Mouse (Mus musculus): ENCODE data around the gene Ankrd39.

Ankrd39 gene

DNA sequence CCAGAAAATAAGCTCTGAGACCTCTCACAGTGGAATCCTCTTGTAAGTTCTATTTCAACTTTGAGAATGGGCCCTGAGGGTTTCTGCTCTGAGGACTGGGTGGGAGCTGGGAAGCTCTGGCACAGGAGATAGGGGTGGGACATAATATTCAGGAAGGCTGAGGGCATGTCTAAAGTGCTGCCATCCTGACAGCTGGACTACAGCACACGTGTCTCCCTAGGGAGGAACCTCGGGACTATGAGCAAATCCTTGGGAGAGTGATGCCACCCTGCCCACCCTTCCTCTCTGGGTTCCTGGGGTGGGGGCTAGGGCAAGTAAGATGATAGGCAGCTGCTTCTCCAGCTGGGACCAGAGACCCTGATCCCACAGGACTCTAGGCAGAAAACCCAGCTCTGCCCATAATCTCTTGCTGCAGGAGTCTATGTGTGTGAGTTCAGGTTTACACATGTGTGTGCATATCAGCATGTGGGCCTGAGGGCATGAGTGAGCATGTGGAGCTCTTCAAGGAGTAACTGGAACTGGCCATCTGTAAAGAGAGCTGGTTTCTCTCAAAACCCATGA lies 25.0 kb upstream of the Ankrd39 start:
- DNase-seq = no peak

DNA sequence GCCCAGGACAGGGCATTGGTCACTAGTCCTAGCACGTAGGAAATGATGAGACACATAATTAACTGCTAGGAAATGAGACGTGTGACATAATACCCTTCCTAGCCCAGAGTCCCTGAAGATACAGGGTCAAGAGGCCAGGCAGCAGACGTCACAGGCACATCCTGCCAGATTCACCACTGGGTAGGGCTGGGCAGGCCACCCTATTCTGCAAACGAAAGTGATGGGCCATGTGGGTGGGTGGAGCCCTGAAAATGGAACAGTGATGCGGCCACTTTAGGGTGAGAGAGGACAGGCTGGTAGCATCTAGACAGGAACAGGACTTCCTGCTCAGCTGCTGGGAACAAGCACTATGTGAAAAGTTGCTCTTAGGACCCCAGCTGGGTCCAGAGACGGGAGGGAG lies 24.4 kb upstream of the Ankrd39 start:
- no peak for DNase-seq

DNA sequence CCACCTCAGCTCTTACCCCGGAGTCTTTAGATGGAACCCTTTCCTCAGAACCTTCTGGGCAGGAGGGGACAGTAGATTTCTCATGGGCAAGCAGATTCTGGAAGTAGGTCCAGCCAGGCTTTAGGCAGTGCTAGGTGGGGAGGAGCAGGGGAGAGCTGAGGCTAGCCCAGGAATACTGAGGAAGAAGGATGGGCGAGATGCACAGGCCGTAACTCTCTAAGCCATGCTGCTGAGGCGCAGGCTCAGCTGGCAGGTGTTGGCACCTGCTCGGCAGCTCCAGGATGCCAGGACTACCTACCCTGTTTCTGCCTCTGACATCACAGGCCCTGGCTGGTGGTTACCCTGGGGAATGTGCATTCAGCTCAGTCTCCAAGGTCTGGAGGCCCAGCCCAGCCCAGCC lies 23.1 kb upstream of the Ankrd39 start:
- DNase-seq = no peak

DNA sequence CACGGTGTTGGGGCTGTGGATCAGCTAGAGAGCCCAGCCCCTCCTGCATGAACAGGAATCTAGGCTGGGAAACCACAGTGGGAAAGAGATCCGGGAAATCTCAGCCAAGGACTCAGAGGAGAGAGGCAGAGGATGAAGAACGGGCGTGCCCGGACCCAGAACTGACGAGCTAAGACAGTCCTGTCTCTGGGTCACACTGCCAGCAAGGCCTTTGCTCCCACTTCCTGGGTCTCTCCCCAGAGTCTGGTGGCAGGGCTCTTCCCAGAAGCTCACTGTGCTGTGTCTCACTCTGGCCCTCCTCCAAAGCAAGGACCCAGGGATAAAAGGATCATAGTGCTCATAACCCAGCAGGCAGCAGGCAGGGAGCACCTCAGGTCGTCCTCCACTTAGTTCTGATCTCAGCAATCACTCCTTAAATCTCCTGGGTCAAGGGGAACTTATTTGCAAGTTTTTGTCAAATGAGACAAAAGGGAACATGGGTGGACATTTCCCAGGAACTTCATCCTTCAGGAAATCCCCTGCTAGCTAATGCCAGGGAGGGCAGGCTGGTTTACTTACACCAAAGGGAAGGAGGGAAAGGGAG lies 22.5 kb upstream of the Ankrd39 start:
- no peak for DNase-seq

DNA sequence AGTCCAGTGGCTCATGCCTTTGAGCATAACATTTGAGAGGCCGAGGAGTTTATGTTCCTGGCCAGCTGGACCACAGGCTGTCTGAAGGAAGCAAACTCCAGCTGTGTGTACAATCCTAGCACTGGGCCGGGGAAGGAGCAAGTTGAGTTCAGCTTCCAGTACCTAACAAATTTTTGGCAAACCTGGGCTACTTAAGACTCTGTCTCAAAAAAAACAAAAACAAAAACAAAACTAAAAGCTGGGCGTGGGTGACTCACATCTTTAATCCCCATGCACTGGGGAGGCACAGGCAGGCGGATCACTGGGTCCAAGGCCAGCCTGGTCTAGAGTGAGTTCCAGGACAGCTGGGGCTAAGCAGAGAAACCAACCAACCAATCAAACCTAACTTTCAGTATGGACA lies 21.5 kb upstream of the Ankrd39 start:
- DNase-seq = no peak

DNA sequence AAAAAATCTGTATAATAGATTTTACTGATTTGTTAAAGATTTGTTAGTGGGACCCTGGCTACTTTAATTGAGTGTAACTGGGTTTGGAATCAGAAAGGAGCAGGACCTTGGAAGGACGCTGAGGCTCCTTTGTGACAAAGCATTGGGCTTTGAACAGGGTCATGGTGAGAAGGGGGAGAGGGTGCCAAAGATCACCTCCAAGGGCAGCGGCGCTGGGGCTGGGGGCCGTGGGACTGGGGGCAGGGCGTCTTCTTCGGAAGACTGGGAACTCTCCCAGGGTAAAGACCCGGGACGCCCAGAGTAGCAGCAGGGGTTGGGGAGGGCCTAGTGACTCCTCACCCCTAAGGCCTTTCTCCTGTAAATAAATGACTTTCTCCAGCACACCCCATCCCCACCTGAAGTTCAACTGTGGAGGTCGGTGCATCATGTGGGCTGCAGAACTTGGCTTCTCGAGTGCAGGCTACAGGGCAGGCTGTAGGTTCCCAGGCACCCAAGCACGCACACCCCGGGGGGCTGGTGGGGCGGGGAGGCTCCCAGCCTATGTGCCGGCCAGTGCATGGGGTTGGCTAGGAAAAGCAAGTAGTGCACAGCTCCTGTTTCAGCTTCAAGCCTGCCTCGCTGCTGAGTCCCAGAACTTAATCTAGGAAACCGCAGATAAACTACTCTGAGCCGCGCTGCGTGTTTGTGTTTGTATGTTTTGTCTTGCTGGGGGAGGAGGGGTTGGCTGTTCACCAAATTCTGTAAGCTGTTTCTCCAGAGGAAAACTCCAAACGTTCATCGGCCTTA lies 20.8 kb upstream of the Ankrd39 start:
- no peak for DNase-seq

DNA sequence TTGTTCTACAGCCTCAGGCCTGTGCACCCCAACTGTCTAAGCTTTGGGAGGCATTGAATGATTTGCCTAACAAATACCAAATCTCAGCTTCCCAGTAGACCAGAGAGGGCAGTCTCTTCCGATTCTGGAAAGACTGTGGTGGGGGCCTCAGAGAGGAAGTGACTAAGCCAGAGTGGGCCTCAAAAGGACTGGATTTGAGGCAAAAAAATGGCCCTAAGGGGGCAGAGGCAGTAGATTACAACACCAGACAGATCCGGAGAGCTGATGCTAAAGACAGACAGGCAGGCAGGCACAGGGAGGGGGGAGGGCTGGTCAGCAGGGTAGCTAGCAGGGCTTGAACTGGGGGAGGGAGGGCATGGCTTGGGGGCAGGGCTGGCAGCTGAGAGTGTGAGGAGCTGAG lies 19.2 kb upstream of the Ankrd39 start:
- no peak for DNase-seq

DNA sequence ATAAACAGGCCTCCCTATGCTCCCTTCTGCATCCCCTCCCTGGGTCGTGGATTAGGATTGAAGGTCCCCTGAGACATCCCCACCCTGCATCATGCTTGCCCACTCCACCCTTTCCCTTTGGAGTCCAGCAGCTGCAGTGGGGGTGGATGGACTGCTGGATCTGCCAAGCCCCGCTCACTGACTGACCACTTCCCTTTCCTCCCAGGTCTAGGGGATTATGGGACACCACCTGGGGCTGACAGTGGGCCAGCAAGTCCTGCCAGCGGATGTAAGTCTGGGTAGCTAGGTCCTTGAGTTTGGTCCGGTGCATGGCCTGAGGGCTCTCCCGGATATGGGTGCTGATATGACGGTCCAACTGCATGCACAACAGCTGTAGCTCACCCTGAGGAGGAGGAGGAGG lies 16.9 kb upstream of the Ankrd39 start:
- DNase-seq = no peak

DNA sequence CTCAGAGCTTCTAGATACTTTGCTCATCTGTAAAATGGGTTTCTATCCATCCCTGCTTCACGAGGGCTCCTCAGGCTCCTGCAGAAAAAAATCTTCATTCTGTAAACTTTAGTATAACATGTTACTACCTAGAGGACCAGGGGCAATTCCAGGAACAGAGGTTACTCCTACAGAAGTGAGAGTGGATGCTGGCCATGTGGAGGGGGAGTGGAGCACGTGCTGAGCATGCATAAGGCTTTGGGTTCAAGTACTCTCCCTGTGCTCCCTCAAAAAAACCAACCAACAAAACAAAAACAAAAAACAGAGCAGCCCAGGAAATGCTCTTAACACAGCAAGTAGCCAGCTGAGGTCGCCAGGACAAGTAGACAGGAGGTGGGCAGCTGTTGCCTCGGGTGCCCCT lies 16.4 kb upstream of the Ankrd39 start:
- no peak for DNase-seq

DNA sequence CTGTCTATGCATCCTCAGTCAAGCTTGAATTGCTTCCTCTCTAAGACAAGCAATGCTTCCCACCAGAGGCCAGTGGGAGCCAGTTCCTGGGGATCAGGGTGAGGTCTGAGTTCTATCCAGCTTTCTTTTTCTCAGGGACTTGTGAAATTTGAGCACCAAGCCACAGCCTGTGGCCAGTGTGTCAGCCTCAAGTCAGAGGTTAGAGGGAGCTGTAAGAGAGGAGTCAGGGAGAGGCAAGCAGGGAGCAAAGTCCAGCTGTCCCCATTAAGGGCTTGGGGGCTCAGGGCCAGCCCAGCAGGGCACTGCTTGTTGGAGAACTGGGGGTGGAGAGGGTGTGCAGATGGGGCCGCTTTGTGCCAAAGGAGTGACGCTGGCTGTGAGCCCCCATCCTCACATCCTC lies 16.0 kb upstream of the Ankrd39 start:
- DNase-seq = no peak

DNA sequence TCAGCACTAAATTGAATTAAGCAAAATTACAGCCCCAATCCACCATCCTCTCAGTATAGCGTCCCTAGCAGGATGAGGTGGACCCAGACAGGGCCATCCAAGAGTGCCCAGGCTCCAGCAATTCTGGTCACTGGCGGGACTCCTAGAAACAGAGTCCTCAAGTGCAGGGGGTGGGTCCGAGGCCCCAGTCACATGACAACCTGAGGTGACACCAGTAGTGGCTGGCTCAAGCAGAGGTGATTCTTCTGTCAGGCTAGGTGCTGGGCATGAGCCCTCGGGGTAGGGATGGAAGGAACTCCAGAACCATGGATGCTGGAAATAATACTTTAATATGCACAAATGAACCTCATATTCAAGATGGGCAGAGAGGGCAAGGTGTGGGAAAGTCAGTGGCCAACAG lies 15.1 kb upstream of the Ankrd39 start:
- no peak for DNase-seq

DNA sequence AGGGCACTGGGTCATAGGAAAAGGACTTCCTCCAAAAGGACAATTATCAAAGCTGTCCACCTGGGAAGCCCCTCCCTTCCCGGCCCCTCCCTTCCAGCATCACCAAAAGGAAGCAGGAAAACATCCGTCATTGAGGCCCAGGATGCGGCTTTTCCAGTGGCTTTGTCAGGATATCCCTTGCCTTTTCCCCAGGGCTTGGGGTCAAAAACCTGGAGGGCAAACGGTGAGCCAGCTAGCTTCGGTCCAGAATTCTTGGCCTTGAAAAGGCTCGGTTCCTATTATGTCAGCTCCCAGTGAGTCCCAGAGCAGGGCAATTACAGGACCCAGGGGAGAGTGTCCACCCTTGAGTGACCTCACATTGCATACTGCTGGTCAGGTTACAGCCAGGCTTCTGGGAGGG lies 13.7 kb upstream of the Ankrd39 start:
- DNase-seq = no peak

DNA sequence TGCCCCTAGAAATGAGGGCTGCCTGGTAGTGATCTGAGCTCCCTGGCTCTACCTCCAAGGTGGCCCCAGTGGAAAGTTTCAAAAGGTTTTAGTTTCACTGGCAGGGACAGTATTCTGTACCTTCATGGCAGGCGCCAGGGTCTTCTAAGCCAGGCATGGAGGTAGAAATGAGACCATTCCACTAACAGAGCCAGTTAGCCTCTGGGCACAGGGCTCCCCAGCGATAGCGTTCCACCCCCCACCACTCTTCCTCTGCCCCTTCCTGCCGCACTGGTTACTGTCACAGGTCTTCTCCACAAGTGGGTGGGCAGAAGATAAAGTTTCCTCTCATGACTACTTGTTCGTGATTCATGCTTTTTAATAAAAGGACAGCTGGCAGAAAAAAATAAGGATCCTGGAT lies 12.6 kb upstream of the Ankrd39 start:
- no peak for DNase-seq

DNA sequence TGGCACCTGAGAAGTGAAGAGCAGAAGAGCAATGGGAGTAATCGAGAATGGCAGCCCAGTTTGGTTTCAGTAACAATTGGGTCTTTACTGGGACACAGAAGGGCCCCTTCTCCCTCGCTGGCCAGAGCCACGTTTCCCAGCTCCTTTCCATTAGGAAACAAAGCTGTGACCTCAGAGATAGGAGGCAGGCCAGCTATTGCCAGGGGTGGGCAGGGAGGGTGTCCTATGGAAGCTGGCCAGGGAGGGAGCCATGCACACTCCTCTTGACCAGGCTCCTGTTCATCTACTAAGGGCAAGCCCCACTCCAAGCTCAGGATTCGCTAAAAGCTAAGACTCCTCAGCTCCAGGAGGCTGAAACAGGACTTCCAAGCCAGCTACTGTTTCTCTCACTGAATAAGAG lies 12.0 kb upstream of the Ankrd39 start:
- peak in 1 of 2 experiments; percentile 42 for DNase-seq

DNA sequence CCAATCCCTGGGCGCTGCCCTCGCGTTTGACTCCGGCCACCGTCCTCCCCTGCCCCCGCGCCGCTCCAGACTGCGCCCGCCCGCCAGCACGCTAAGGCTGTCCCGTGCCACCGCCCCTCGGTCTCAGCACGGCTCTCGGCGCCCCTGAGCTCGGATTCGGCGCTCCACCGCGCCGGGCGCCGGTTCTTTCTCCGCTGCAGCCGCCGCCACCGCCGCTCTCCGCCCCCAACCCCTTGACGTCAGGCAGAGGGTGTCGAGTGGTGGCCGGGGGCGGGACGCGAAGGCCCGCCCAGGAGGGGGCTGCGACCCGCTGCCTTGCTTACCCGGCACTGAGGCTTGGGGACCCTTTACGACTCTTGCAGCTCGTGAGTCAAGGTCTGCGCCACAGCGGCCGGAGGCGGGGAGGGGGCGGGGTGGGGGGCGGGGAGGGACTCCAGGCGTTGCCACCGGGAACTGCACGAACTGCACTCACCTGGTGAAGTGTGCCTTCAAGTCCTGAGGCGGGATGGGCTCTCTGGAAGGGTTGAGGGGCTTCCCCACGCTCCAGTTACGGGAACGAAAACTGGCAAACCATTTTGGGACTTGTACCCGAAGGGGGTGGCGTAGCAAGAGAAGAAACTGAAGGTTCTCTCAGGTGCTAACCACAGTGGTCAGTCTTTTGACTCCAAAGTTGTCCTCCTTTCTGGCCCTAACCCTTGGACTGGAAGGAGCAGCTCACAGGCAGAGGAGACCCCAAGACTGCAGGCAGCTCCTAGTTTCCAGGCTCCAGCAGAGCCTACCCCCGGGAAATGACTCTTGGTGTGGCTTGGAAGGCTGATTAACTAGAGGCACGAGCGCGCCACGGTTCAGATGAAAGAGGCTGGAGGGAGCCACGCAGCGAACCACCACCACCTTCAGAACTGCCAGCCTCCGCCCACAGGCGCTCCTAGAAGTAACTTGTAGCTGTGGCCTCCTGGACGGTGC lies 11.1 kb upstream of the Ankrd39 start, which contains the start of gene Sema4c:
TSS of gene Sema4c (minus strand) at position 319 of the 963 bp plus-strand sequence.
- DNase-seq = peak; percentile 72 to 85

DNA sequence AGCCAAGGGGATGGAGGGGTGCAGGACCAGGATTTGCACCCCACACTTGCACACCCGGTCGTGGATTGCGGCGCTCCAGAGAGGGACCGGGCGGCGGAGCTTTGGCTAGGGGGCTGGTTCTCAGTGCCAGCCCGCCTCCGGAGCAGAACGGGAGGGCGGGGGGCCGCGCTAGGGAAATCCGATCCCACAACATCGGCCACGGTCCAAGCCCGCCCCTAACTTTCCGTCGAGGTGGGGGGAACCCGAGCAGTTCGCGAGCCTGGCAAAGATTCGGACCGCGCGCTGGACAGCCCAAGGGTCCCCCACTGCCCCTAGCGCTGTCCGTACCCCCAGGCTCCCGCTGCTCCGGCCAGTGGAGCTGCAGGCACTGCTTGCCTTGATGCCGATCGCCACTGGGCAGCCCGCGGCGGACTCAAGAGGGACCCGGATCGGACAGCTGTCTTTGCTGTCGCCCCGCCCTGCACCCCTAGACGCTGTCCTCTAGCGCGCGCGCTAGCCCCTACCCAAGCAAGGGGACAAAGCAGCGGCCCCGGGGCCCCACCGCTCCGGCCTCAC lies 10.3 kb upstream of the Ankrd39 start:
- peak; percentile 87 to 88 for DNase-seq

DNA sequence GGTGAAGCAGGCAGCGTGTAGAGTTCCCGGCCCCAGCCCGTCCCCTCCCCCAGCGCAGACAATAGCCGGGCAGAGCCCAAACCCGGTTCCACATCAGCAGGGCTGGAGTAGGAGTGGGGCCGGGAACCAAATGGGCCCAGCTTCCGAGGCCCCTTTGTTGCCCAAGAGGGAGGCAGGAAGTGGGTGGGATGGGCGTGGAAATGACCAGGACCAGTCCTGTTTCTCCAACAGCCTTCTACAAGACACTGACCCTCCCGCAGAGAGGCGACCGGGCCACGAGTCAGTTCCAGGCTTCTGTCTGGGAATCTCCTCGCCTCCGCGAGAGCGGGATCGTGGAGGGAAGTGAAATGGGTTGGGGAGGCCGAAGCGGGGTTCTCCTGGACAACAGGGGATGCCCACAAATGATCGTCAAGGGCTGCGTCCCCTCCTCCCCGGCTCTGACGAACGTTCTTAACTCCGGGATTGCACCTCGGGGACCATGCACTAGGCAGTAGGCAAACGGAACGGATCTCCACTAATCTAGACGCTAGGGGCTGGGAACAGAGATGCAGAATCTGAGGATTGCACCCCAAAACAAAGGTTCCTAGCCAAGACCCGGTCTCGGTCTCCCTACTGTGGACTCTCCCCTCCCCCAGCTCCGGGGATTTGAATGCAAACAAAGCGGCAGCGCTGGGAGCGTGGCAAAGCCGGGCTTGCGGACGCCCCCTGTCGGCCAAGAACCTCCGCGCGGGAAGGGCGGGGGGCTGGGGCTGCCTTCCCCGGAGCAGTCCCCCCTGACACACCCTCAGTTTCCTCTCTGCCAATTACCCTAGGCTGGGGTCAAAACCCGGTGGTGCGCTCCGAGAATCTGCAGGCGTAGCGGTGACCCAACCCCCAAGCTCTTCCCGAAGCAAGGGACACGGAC lies 9.6 kb upstream of the Ankrd39 start:
- DNase-seq = peak; percentile 98 to 99

DNA sequence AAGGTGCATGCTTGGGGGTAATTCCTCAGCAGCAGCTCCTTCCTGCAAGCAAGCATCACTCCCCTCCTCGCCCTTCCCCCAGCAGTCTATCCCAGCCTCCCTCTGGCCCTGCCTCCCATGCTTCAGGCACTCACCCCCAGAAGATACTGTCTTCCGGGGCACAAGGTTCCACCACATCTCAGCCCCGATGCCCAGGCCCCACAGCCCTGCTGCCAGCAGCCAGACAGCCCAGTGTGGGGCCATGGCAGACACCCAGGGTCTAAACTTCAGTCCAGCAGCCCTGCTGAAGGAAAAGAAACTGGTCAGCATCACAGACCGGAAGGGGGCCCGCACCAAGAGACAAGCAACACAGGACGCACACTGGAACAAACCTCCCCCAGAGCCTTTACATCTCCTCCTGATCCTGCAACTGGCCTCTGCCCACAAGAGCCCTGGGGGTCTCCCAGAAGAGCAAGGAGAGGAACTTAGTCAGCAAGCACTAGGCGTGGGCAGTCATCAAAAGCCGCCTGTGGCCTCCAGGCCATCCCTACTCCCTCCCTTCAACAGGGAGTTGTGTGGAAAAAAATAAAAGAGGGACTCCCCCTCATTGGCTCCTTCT lies 8.7 kb upstream of the Ankrd39 start:
- DNase-seq = peak; percentile 77 to 78

DNA sequence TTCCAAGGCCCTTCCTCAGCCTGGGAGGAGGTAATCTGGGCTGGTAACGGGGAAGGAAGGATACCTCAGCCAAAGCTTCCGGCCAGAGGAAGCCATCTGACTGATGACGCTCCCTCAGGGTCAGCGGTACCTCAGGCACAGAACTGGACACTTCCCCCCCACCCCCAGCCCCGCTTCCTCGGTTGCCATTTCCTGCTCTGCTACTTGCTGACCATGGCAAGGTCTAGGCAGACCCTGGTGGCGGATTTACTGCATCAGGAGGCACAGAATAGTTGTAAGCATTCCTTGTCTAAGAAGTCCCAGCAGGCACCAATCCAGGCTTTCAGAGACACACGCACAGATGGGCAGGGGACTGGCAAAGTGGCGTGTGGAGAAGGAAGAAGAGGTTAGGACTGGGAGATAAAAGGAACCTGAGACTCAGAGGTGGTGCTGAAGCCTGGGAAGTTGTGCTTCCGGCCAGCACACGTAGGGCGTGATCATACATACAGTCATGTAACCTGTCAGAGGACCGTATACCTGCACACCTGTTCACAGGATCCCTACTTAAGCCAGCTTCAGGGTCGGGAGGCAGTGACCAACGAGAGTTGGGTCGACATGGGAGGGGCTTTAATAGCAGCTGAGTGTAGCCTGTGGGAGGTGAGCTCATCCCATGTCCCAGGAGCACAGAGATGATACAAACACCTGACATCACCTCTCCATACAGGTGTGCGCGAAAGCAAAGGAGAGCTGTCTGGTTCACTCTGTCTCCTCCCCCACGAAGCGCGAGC lies 7.6 kb upstream of the Ankrd39 start:
- DNase-seq = peak; percentile 58 to 60

DNA sequence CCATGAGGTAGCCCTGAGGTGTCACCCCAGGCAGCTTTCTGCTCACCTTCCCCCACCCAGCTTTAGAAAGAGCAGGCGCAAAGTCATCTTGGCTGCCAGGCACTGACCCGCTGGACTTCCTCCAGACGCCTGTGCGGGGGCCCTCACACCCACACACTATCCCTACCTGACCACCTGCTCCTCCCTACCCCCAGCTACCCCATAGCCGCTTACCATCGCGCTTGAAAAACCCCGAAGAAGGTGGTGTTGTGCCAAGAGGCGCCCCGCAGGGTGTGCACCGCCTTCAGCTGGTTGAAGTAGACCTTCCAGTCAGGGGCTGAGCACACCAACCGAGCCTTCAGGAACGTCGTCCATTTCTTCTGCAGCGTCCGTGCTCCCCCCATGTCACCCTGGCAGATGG lies 5.3 kb upstream of the Ankrd39 start:
- DNase-seq = peak; percentile 81 to 88
